Mouse (Mus musculus) spleen, adult 2 months (tissue): ENCODE measurements around the gene Hdac8.

Experiments
- CTCF ChIP-seq: fragments of 200-500 bp; IDR thresholded peaks from 2 replicates; pipeline ENCODE4 v1.5.1; 2011; ENCODE audit warnings: mild to moderate bottlenecking, inconsistent platforms; ENCODE audit not compliant: insufficient read depth, insufficient read length, insufficient replicate concordance; ENCODE audit errors: extremely low read depth
- POLR2A ChIP-seq: fragments of 200-500 bp; IDR thresholded peaks from 2 replicates; pipeline ENCODE4 v1.6.1; 2011; ENCODE audit warnings: low read depth, low read length, inconsistent platforms

DNA sequence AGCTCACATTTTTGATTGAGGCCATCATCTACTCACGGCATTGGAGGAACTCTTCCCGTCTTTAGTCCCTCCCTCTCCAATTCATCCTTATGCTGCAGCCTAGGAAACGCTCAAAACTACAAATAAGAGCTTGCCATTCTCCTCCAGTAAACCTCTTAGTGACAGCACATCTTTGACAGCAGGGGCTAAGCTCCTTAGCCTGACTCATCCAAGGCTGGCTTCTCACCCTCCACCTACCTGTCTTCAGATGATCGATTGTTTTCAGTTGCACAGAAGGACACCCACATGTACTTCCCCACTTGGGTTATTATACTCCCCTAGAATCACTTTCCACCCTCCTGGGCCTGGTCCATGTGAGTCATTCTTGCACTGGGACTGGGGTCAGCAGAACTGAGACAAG, 163.5 kb downstream of the Hdac8 start:
- TF ChIP-seq CTCF (no peak), POLR2A (no peak)
